Mouse (Mus musculus) heart, embryonic 16.5 days (tissue): Measurements from ENCODE around the gene Zfp296. TPM values are rescaled to one million over a fixed set of nuclear protein-coding genes. Genes with fewer than 3 reads are reported as not detected.

Experiments
- ATAC-seq: fragments of 200-750 bp; cut with Nextera tagmentation; replicated peaks from 2 replicates; pipeline ENCODE4 v1.8.0; 2017; ENCODE audit warnings: moderate number of reproducible peaks; ENCODE audit not compliant: insufficient read depth, low FRiP score; ENCODE audit errors: extremely low read depth
- H3K27ac ChIP-seq: fragments of 300-500 bp; sonication (generic); 2 replicates; pipeline ENCODE4 v1.5.1; 2014; ENCODE audit warnings: mild to moderate bottlenecking, low read length, control low read depth, moderate library complexity
- H3K27me3 ChIP-seq: fragments of 300-500 bp; sonication (generic); 2 replicates; pipeline ENCODE4 v1.6.1; 2014; ENCODE audit warnings: low read length, mixed read lengths; ENCODE audit not compliant: control insufficient read depth, insufficient read depth
- H3K36me3 ChIP-seq: fragments of 300-500 bp; sonication (generic); 2 replicates; pipeline ENCODE4 v1.6.1; 2014; ENCODE audit not compliant: control insufficient read depth, insufficient read depth
- H3K4me1 ChIP-seq: fragments of 300-500 bp; sonication (generic); 2 replicates; pipeline ENCODE4 v1.6.1; 2014; ENCODE audit warnings: low read length, mixed read lengths; ENCODE audit not compliant: control insufficient read depth, insufficient read depth
- H3K4me2 ChIP-seq: fragments of 300-500 bp; sonication (generic); 2 replicates; pipeline ENCODE4 v1.6.1; 2014; ENCODE audit warnings: low read depth, mild to moderate bottlenecking, control low read depth, low read length
- H3K4me3 ChIP-seq: fragments of 300-500 bp; sonication (generic); 2 replicates; pipeline ENCODE4 v1.5.1; 2014; ENCODE audit warnings: mild to moderate bottlenecking, control low read depth, low read length
- H3K9ac ChIP-seq: fragments of 300-500 bp; sonication (generic); 2 replicates; pipeline ENCODE4 v1.6.1; 2014; ENCODE audit warnings: low read length, control low read depth
- H3K9me3 ChIP-seq: fragments of 300-500 bp; sonication (generic); replicated peaks from 2 replicates; pipeline ENCODE4 v1.6.1; 2016; ENCODE audit warnings: low read length; ENCODE audit not compliant: control insufficient read depth
- WGBS: fragments of 180-500 bp; shearing (Covaris S2); extraction: QIAGEN DNeasy Blood & Tissue Kit; methylation state at CpG from one replicate; pipeline ENCODE4 v1.1.7; 2014; 5-methylcytosine and 5-hydroxymethylcytosine counted together
- polyA plus RNA-seq: library from polyadenylated mRNA; unstranded; fragments of >200 nt; fragmentation: Nextera tagmentation; extraction: Ambion mirVana; gene quantifications from 2 replicates; pipeline ENCODE4 v1.2.1, GENCODE M21; 2015

Zfp296 gene
- polyA plus RNA-seq, 1 experiment from 2014 or later = 0.66 TPM

GRCm38 (mm10) chr7:19546007-19546406 is 31.1 kb upstream of the Zfp296 start:
- Histone ChIP-seq H3K4me2 (no peak overlapping the region), H3K4me1 (peaks cover 45% of the 10 kb centered on the region), H3K36me3 (no peaks in the 10 kb centered on the region), H3K27ac (no peak overlapping the region), H3K27me3 (no peaks in the 10 kb centered on the region), H3K4me3 (no peak overlapping the region), H3K9ac (no peak overlapping the region), H3K9me3 (no peaks in the 10 kb centered on the region)
- peak; percentile 28; the same call in 1 of the 2 replicates for ATAC-seq
- WGBS = 24% methylated on average over 3 of the region's 3 CpGs

- Histone ChIP-seq H3K4me3 (no peak overlapping the region), H3K9me3 (no peaks in the 10 kb centered on the region), H3K4me2 (no peak overlapping the region), H3K4me1 (peaks cover 33% of the 10 kb centered on the region), H3K27me3 (no peaks in the 10 kb centered on the region), H3K9ac (no peak overlapping the region), H3K27ac (no peak overlapping the region), H3K36me3 (no peaks in the 10 kb centered on the region)
- ATAC-seq = no peak
- 85% methylated on average over 2 of the region's 2 CpGs for WGBS
Observed at GRCm38 (mm10) chr7:19547344-19547969, 29.6 kb upstream of the Zfp296 start.

GRCm38 (mm10) chr7:19549394-19549793 is 27.7 kb upstream of the Zfp296 start:
- no peaks in the 10 kb centered on the region for H3K36me3 ChIP-seq
- H3K9me3 ChIP-seq = no peaks in the 10 kb centered on the region
- no peak overlapping the region for H3K27ac ChIP-seq
- no peak overlapping the region for H3K4me3 ChIP-seq
- no peaks in the 10 kb centered on the region for H3K27me3 ChIP-seq
- no peak overlapping the region for H3K4me2 ChIP-seq
- H3K9ac ChIP-seq = no peak overlapping the region
- H3K4me1 ChIP-seq = peaks cover 20% of the 10 kb centered on the region
- ATAC-seq = no peak
- 73% methylated on average over 10 of the region's 10 CpGs for WGBS

- Histone ChIP-seq H3K9ac (no peak overlapping the region), H3K27ac (no peak overlapping the region), H3K9me3 (no peaks in the 10 kb centered on the region), H3K36me3 (no peaks in the 10 kb centered on the region), H3K4me2 (no peak overlapping the region), H3K27me3 (no peaks in the 10 kb centered on the region), H3K4me1 (peaks cover 10% of the 10 kb centered on the region), H3K4me3 (no peak overlapping the region)
- no peak for ATAC-seq
- 92% methylated on average over 5 of the region's 5 CpGs for WGBS
Observed at GRCm38 (mm10) chr7:19551634-19552033, 25.5 kb upstream of the Zfp296 start.

- Histone ChIP-seq H3K9ac (peak overlapping the region; percentile 28; the same call in 1 of the 2 replicates), H3K27me3 (no peaks in the 10 kb centered on the region), H3K4me3 (no peak overlapping the region), H3K4me2 (no peak overlapping the region), H3K4me1 (peaks cover 18% of the 10 kb centered on the region), H3K9me3 (no peaks in the 10 kb centered on the region), H3K36me3 (no peaks in the 10 kb centered on the region), H3K27ac (no peak overlapping the region)
- no peak for ATAC-seq
- WGBS = 39% methylated on average over 2 of the region's 2 CpGs
Observed at GRCm38 (mm10) chr7:19552443-19552842, 24.6 kb upstream of the Zfp296 start.

GRCm38 (mm10) chr7:19554168-19554567 is 22.9 kb upstream of the Zfp296 start:
- H3K4me1 ChIP-seq = peaks cover 34% of the 10 kb centered on the region
- H3K9ac ChIP-seq = no peak overlapping the region
- ATAC-seq = no peak

GRCm38 (mm10) chr7:19557086-19557485 is 20.0 kb upstream of the Zfp296 start:
- no peaks in the 10 kb centered on the region for H3K9me3 ChIP-seq
- H3K27ac ChIP-seq = peak overlapping the region; percentile 64
- ATAC-seq = no peak
- H3K36me3 ChIP-seq = no peaks in the 10 kb centered on the region
- no peak overlapping the region for H3K4me3 ChIP-seq
- H3K9ac ChIP-seq = peak overlapping the region; percentile 47
- WGBS = 77% methylated on average over 2 of the region's 2 CpGs
- no peak overlapping the region for H3K4me2 ChIP-seq
- H3K27me3 ChIP-seq = no peaks in the 10 kb centered on the region
- H3K4me1 ChIP-seq = peaks cover 52% of the 10 kb centered on the region

More at GRCm38 (mm10) chr7:19554168-19554567, 22.9 kb upstream of the Zfp296 start:
- H3K27ac ChIP-seq = no peak overlapping the region
- H3K36me3 ChIP-seq = no peaks in the 10 kb centered on the region
- no peak overlapping the region for H3K4me3 ChIP-seq
- no peaks in the 10 kb centered on the region for H3K9me3 ChIP-seq
- 50% methylated on average over 1 of the region's 1 CpGs for WGBS
- no peak overlapping the region for H3K4me2 ChIP-seq
- no peaks in the 10 kb centered on the region for H3K27me3 ChIP-seq

- 83% methylated on average over 6 of the region's 6 CpGs for WGBS
- peaks cover 47% of the 10 kb centered on the region for H3K4me1 ChIP-seq
- H3K9ac ChIP-seq = peak overlapping the region; percentile 51
- no peaks in the 10 kb centered on the region for H3K36me3 ChIP-seq
- peak overlapping the region; percentile 11; the same call in 1 of the 2 replicates for H3K27ac ChIP-seq
- H3K4me2 ChIP-seq = no peak overlapping the region
- no peaks in the 10 kb centered on the region for H3K9me3 ChIP-seq
- H3K27me3 ChIP-seq = no peaks in the 10 kb centered on the region
- H3K4me3 ChIP-seq = no peak overlapping the region
- no peak for ATAC-seq
Observed at GRCm38 (mm10) chr7:19557982-19558900, 18.8 kb upstream of the Zfp296 start.

GRCm38 (mm10) chr7:19558965-19559364 is 18.1 kb upstream of the Zfp296 start:
- Histone ChIP-seq H3K9ac (peak overlapping the region; percentile 51; the same call in 1 of the 2 replicates), H3K4me2 (no peak overlapping the region), H3K4me1 (peaks cover 47% of the 10 kb centered on the region), H3K27me3 (no peaks in the 10 kb centered on the region), H3K27ac (no peak overlapping the region), H3K9me3 (no peaks in the 10 kb centered on the region), H3K4me3 (no peak overlapping the region), H3K36me3 (no peaks in the 10 kb centered on the region)
- WGBS = 33% methylated on average over 2 of the region's 2 CpGs
- ATAC-seq = no peak
